Mouse (Mus musculus): ENCODE measurements around the gene Tmem203. TPM values are rescaled to one million over a fixed set of nuclear protein-coding genes. Genes with fewer than 3 reads are reported as not detected.
A peak's percentile ranks its signal among the peaks of the same experiment; 100 is the strongest.

Tmem203 gene
- polyA plus RNA-seq, 1 experiment from 2014 or later, result 24.5 TPM

DNA sequence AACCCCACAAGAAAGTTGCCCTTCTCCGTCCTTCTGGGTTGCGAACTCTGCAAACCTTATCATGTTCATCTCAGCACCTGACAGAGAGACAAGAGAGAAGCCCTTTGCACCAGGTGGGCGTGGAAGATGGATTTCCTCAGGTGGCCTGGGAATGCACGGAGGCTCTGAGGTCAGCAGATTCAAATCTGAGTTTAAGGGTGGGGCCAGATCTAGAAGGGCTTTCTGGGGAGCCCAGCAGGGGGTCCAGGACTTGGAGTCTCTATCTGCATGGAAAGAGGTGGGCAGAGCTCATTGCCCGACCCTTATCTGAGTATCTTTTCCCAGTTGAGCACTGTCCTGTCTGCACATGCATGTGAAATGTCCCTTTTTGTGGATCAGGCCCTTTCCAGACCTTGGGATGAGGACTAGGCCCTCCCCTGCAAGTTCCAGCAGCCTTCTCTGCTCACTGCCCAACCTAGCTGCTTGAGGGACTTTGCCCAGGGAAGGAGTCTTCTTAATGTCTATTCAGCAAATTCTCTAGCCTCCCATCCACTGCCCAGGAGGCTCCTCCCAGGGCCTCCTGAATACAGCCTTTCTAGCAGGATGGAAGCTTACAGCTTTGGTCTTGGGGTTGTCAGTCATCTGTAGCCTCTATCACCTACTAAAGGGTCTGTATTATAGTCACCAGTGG is 20.6 kb upstream of the Tmem203 start:
- H3K4me1 ChIP-seq, result no peaks in the 10 kb centered on the region
- no peaks in the 10 kb centered on the region for H3K9me3 ChIP-seq
- ATAC-seq (ENCODE audit: borderline replicate concordance, extremely low read depth, low FRiP score, low TSS enrichment), result no peak
- H3K4me2 ChIP-seq, result no peak overlapping the region
- WGBS, result 45% methylated on average over 5 of the region's 5 CpGs
- no peaks in the 10 kb centered on the region for H3K36me3 ChIP-seq
- H3K4me3 ChIP-seq, result no peak overlapping the region
- H3K9ac ChIP-seq, result no peak overlapping the region
- peaks cover 16% of the 10 kb centered on the region for H3K27me3 ChIP-seq
- no peak overlapping the region for H3K27ac ChIP-seq

GRCm38 (mm10) chr2:25236614-25237013 is 18.6 kb upstream of the Tmem203 start, which contains the start of gene Rnf224:
Gene Rnf224 (minus strand): TSS chr2:25236787.
- WGBS, result 23% methylated on average over 8 of the region's 8 CpGs
- no peak within 1 kb of the TSS for H3K4me3 ChIP-seq
- H3K27me3 ChIP-seq, result peaks cover 23% of the 10 kb centered on the region
- no peak within 1 kb of the TSS for H3K27ac ChIP-seq
- no peak for ATAC-seq (ENCODE audit: borderline replicate concordance, extremely low read depth, low FRiP score, low TSS enrichment)
- H3K4me2 ChIP-seq, result no peak within 1 kb of the TSS
- no peak within 1 kb of the TSS for H3K9ac ChIP-seq
- H3K9me3 ChIP-seq, result no peaks in the 10 kb centered on the region
- H3K4me1 ChIP-seq, result peaks cover 13% of the 10 kb centered on the region
- H3K36me3 ChIP-seq, result no peaks in the 10 kb centered on the region

- no peak overlapping the region for H3K9ac ChIP-seq
- no peaks in the 10 kb centered on the region for H3K9me3 ChIP-seq
- 41% methylated on average over 4 of the region's 4 CpGs for WGBS
- no peak overlapping the region for H3K27ac ChIP-seq
- no peaks in the 10 kb centered on the region for H3K36me3 ChIP-seq
- peaks cover 31% of the 10 kb centered on the region for H3K27me3 ChIP-seq
- no peak overlapping the region for H3K4me2 ChIP-seq
- no peak overlapping the region for H3K4me3 ChIP-seq
- ATAC-seq (ENCODE audit: borderline replicate concordance, extremely low read depth, low FRiP score, low TSS enrichment), result no peak
- H3K4me1 ChIP-seq, result peaks cover 22% of the 10 kb centered on the region
These were observed 17.7 kb upstream of the Tmem203 start for GRCm38 (mm10) chr2:25237522-25237921.

GRCm38 (mm10) chr2:25238106-25238505 is 17.1 kb upstream of the Tmem203 start:
- H3K9ac ChIP-seq, result no peak overlapping the region
- ATAC-seq (ENCODE audit: borderline replicate concordance, extremely low read depth, low FRiP score, low TSS enrichment), result no peak
- H3K4me1 ChIP-seq, result peaks cover 27% of the 10 kb centered on the region
- no peaks in the 10 kb centered on the region for H3K9me3 ChIP-seq
- no peaks in the 10 kb centered on the region for H3K36me3 ChIP-seq
- no peak overlapping the region for H3K4me2 ChIP-seq
- H3K27me3 ChIP-seq, result peaks cover 33% of the 10 kb centered on the region
- H3K27ac ChIP-seq, result no peak overlapping the region
- H3K4me3 ChIP-seq, result no peak overlapping the region

DNA sequence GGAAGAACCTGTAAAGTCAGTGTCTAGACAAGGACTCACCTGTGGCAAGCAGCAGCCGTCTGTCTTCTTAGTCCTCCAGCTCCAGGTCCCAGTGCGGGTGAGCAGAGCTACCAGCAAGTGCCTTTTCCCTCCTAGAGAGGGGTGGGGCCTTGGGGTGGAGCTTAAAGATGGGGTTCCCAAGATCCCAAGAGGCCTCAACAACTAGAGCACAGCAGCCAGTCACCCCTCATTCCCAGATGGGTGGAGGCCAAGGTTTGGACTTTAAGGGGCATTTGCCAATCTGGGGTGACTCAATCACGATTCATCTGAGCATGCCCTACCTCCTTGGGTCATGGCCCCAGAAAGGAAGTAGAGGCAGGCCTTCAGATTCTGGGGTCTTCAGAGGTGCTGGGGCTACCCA is 15.5 kb upstream of the Tmem203 start:
- no peak for ATAC-seq (ENCODE audit: borderline replicate concordance, extremely low read depth, low FRiP score, low TSS enrichment)
- peaks cover 32% of the 10 kb centered on the region for H3K27me3 ChIP-seq

GRCm38 (mm10) chr2:25240310-25240709 is 14.9 kb upstream of the Tmem203 start:
- H3K9ac ChIP-seq, result 0 out of 2 replicates have a peak overlapping the region, but pooled peaks have one; percentile 23
- peak overlapping the region; percentile 22; the same call in 1 of the 2 replicates for H3K27ac ChIP-seq
- H3K9me3 ChIP-seq, result no peaks in the 10 kb centered on the region
- H3K36me3 ChIP-seq, result no peaks in the 10 kb centered on the region
- peak overlapping the region; percentile 50 for H3K4me3 ChIP-seq
- 51% methylated on average over 8 of the region's 8 CpGs for WGBS
- ATAC-seq (ENCODE audit: borderline replicate concordance, extremely low read depth, low FRiP score, low TSS enrichment), result 0 out of 2 replicates have a peak, but pooled peaks have one; percentile 8
- peak overlapping the region; percentile 97 for H3K4me2 ChIP-seq
- H3K4me1 ChIP-seq, result peaks cover 27% of the 10 kb centered on the region
- peaks cover 32% of the 10 kb centered on the region for H3K27me3 ChIP-seq

More for the DNA sequence above, 15.5 kb upstream of the Tmem203 start:
- H3K4me2 ChIP-seq, result no peak overlapping the region
- no peaks in the 10 kb centered on the region for H3K36me3 ChIP-seq
- no peak overlapping the region for H3K4me3 ChIP-seq
- no peak overlapping the region for H3K9ac ChIP-seq
- no peaks in the 10 kb centered on the region for H3K9me3 ChIP-seq
- WGBS, result 81% methylated on average over 3 of the region's 3 CpGs
- H3K27ac ChIP-seq, result no peak overlapping the region
- H3K4me1 ChIP-seq, result peaks cover 27% of the 10 kb centered on the region

DNA sequence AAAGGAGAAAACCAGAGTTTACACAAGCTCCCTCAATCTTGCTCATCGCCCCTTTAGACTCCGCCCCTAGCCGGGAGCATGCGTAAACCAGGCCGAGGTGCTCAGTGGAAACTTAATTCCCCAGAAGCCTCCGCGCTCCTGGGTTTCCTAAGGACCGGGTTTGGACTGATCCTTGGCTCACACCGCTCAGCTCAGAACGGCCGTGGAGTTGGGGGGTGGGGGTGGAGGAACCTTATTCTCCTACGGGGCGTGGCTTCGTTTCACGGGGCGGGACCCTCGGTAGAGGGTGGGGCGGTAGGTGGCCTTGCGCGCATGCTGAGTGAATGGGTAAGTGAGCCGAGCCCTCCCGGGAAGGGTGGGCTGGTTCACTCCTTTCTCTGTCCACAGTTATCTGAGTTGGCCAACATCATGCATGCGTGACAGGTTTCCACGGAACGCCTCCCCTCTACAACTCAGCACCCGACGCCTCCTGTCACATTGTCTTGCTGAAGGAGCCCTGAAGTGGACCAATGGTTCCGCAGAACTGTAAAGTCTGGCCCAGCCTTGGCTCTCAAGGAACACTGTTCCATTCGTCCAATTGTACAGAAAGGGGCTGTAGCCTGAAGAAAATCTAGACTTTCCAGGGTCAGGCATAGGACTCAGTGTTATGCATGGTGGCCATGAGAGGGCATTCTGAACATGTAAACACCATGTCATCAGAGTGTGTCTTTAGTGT is 14.4 kb upstream of the Tmem203 start:
- ATAC-seq (ENCODE audit: borderline replicate concordance, extremely low read depth, low FRiP score, low TSS enrichment), result peak; percentile 83
- under 1% methylated on average over 29 of the region's 29 CpGs for WGBS
- H3K27me3 ChIP-seq, result peaks cover 30% of the 10 kb centered on the region
- no peaks in the 10 kb centered on the region for H3K36me3 ChIP-seq
- peak overlapping the region; percentile 22; the same call in 1 of the 2 replicates for H3K27ac ChIP-seq
- peak overlapping the region; percentile 23; the same call in 1 of the 2 replicates for H3K9ac ChIP-seq
- peak overlapping the region; percentile 97 for H3K4me2 ChIP-seq
- no peaks in the 10 kb centered on the region for H3K9me3 ChIP-seq
- peaks cover 27% of the 10 kb centered on the region for H3K4me1 ChIP-seq
- H3K4me3 ChIP-seq, result peak overlapping the region; percentile 50

GRCm38 (mm10) chr2:25241438-25241775 is 13.8 kb upstream of the Tmem203 start:
- H3K36me3 ChIP-seq, result no peaks in the 10 kb centered on the region
- peak overlapping the region; percentile 50 for H3K4me3 ChIP-seq
- H3K4me2 ChIP-seq, result peak overlapping the region; percentile 97
- ATAC-seq (ENCODE audit: borderline replicate concordance, extremely low read depth, low FRiP score, low TSS enrichment), result 0 out of 2 replicates have a peak, but pooled peaks have one; percentile 20
- H3K9me3 ChIP-seq, result no peaks in the 10 kb centered on the region
- 12% methylated on average over 6 of the region's 6 CpGs for WGBS
- no peak overlapping the region for H3K9ac ChIP-seq
- peaks cover 27% of the 10 kb centered on the region for H3K4me1 ChIP-seq
- no peak overlapping the region for H3K27ac ChIP-seq
- peaks cover 25% of the 10 kb centered on the region for H3K27me3 ChIP-seq

DNA sequence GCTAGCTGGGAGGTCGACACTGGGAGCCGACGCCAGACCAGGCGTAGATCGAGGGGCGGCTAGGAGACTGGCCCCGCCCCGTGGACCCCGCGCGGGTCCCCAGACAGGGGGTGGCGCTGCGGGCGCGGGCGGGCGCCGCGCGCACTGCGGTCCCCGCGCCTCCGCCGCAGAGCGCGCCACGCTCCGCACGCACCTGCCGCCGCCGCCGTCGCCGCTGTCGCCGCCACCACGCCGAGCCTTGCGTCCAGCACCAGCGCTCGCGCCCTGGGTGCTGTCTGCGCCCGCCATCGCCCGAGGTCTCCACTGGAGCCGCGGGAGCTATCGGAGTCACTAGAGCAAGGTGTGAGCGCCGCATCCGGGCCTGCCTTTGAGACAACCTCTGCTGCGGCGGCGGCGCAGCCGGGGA is 13.1 kb upstream of the Tmem203 start, which contains the start of the genes Rnf208 and Cysrt1:
Gene Rnf208 (plus strand): TSS at position 155 of the 406 bp plus-strand sequence.
Gene Cysrt1 (minus strand): TSS at position 352 of the 406 bp plus-strand sequence.
- ATAC-seq (ENCODE audit: borderline replicate concordance, extremely low read depth, low FRiP score, low TSS enrichment), result no peak
- under 1% methylated on average over 34 of the region's 59 CpGs for WGBS
- Histone ChIP-seq H3K27ac (no peak within 1 kb of the TSS), H3K27me3 (peaks cover 25% of the 10 kb centered on the region), H3K36me3 (no peaks in the 10 kb centered on the region), H3K4me2 (peak within 1 kb of the TSS; percentile 97), H3K4me1 (peaks cover 27% of the 10 kb centered on the region), H3K9ac (peak within 1 kb of the TSS; percentile 42), H3K9me3 (no peaks in the 10 kb centered on the region), H3K4me3 (peak within 1 kb of the TSS; percentile 50)

DNA sequence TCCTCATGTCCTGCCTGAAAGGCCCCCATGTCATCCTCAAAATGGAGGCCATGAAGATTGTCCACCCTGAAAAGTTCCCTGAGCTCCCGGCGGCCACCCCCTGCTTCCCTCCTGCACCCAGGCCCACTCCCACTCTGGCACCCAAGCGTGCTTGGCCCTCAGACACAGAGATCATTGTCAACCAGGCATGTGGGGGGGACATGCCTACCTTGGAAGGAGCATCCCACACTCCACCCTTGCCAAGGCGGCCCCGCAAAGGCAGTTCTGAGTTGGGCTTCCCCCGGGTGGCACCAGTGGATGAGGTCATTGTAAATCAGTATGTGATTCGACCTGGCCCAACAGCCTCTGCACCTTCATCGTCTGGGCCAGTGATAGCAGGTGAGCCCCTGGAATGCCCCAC is 11.9 kb upstream of the Tmem203 start:
- Histone ChIP-seq H3K9ac (no peak overlapping the region), H3K36me3 (peaks cover 6% of the 10 kb centered on the region; the same call in 1 of the 2 replicates), H3K27ac (no peak overlapping the region), H3K9me3 (no peaks in the 10 kb centered on the region), H3K4me3 (no peak overlapping the region), H3K4me2 (no peak overlapping the region), H3K4me1 (peaks cover 27% of the 10 kb centered on the region), H3K27me3 (peaks cover 25% of the 10 kb centered on the region)
- ATAC-seq (ENCODE audit: borderline replicate concordance, extremely low read depth, low FRiP score, low TSS enrichment), result no peak
- 66% methylated on average over 8 of the region's 8 CpGs for WGBS

- WGBS, result 82% methylated on average over 4 of the region's 4 CpGs
- Histone ChIP-seq H3K4me1 (peaks cover 27% of the 10 kb centered on the region), H3K27me3 (peaks cover 25% of the 10 kb centered on the region), H3K9ac (no peak overlapping the region), H3K4me2 (no peak overlapping the region), H3K36me3 (peaks cover 13% of the 10 kb centered on the region; the same call in 1 of the 2 replicates), H3K27ac (no peak overlapping the region), H3K9me3 (no peaks in the 10 kb centered on the region), H3K4me3 (no peak overlapping the region)
- no peak for ATAC-seq (ENCODE audit: borderline replicate concordance, extremely low read depth, low FRiP score, low TSS enrichment)
These were observed 11.1 kb upstream of the Tmem203 start for GRCm38 (mm10) chr2:25244144-25244543.

Measured in lung, embryonic 15.5 days (tissue).